Mouse (Mus musculus) midbrain, postnatal 0 days (tissue): Measurements from ENCODE around the gene Camk2b. TPM values are rescaled to one million over a fixed set of nuclear protein-coding genes. Genes with fewer than 3 reads are reported as not detected.

Experiments used
- ATAC-seq: fragments of 200-750 bp; cut with Nextera tagmentation; 2 replicates; pipeline ENCODE4 v1.8.0; 2017; ENCODE audit warnings: moderate number of reproducible peaks, mild to moderate bottlenecking, moderate TSS enrichment, moderate library complexity; ENCODE audit not compliant: low FRiP score
- DNase-seq: peaks from one replicate; pipeline ENCODE4 v3.0.0-alpha.2; 2015; ENCODE audit warnings: low spot score
- H3K27ac ChIP-seq: fragments of 300-500 bp; sonication (generic); 2 replicates; pipeline ENCODE4 v1.5.1; 2014; ENCODE audit warnings: low read depth, mild to moderate bottlenecking, low read length, mixed read lengths
- H3K27me3 ChIP-seq: fragments of 300-500 bp; sonication (generic); 2 replicates; pipeline ENCODE4 v1.6.1; 2014; ENCODE audit warnings: low read length, control low read depth, mixed read lengths; ENCODE audit not compliant: insufficient read depth
- H3K36me3 ChIP-seq: fragments of 300-500 bp; sonication (generic); 2 replicates; pipeline ENCODE4 v1.6.1; 2014; ENCODE audit warnings: low read length, control low read depth, mixed read lengths; ENCODE audit not compliant: insufficient read depth
- H3K4me1 ChIP-seq: fragments of 300-500 bp; sonication (generic); 2 replicates; pipeline ENCODE4 v1.6.1; 2014; ENCODE audit warnings: mild to moderate bottlenecking, control low read depth, antibody characterized with exemption, low read length, mixed read lengths; ENCODE audit not compliant: insufficient read depth
- H3K4me2 ChIP-seq: fragments of 300-500 bp; sonication (generic); 2 replicates; pipeline ENCODE4 v1.6.1; 2014; ENCODE audit warnings: low read depth, mild to moderate bottlenecking, low read length, mixed read lengths; ENCODE audit not compliant: poor library complexity, severe bottlenecking
- H3K4me3 ChIP-seq: fragments of 300-500 bp; sonication (generic); 2 replicates; pipeline ENCODE4 v1.5.1; 2014; ENCODE audit warnings: low read depth, mild to moderate bottlenecking, low read length, moderate library complexity
- H3K9ac ChIP-seq: fragments of 300-500 bp; sonication (generic); replicated peaks from 2 replicates; pipeline ENCODE4 v1.6.1; 2014; ENCODE audit warnings: mild to moderate bottlenecking, low read length, moderate library complexity, mixed read lengths; ENCODE audit not compliant: poor library complexity, severe bottlenecking
- H3K9me3 ChIP-seq: fragments of 300-500 bp; sonication (generic); 2 replicates; pipeline ENCODE4 v1.6.1; 2016; ENCODE audit warnings: low read length, control low read depth
- CTCF ChIP-seq: IDR thresholded peaks from 2 replicates; pipeline ENCODE4 v1.5.1; 2016; ENCODE audit warnings: antibody characterized with exemption, mild to moderate bottlenecking
- WGBS: fragments of 180-500 bp; shearing (Covaris S2); extraction: QIAGEN DNeasy Blood & Tissue Kit; methylation state at CpG from one replicate; pipeline ENCODE4 v1.1.7; 2014; 5-methylcytosine and 5-hydroxymethylcytosine counted together
- polyA plus RNA-seq: library from polyadenylated mRNA; unstranded; fragments of >200 nt; fragmentation: Nextera tagmentation; extraction: Ambion mirVana; gene quantifications from 2 replicates; pipeline ENCODE4 v1.2.1, GENCODE M21; 2015
- total RNA-seq: library from RNA; depleted of rRNA; stranded (reverse); fragments of >200 nt; gene quantifications from 2 replicates; pipeline ENCODE4 v1.2.3, GENCODE M21; 2014

Gene Camk2b
- total and polyA plus RNA-seq, 2 experiments from 2014 or later = 208 to 225 TPM

- Histone ChIP-seq H3K4me2 (no peak overlapping the region), H3K27me3 (no peaks in the 10 kb centered on the region), H3K4me3 (no peak overlapping the region), H3K9me3 (no peaks in the 10 kb centered on the region), H3K9ac (no peak overlapping the region), H3K4me1 (no peaks in the 10 kb centered on the region), H3K36me3 (peaks cover 13% of the 10 kb centered on the region), H3K27ac (peak overlapping the region; percentile 51; the same call in 1 of the 2 replicates)
- WGBS = 79% methylated on average over 6 of the region's 6 CpGs
- TF ChIP-seq CTCF = no peak
- DNase-seq (peak; percentile 92), ATAC-seq (peak; percentile 64; the same call in 1 of the 2 replicates)
These were observed 35.5 kb downstream of the Camk2b start for GRCm38 (mm10) chr11:6030650-6031049.

- Histone ChIP-seq H3K27ac (no peak overlapping the region), H3K4me3 (no peak overlapping the region), H3K27me3 (no peaks in the 10 kb centered on the region), H3K4me2 (no peak overlapping the region), H3K9me3 (no peaks in the 10 kb centered on the region), H3K9ac (no peak overlapping the region), H3K36me3 (peaks cover 13% of the 10 kb centered on the region), H3K4me1 (no peaks in the 10 kb centered on the region)
- WGBS = 80% methylated on average over 3 of the region's 3 CpGs
- DNase-seq (no peak), ATAC-seq (no peak)
- no peak for TF ChIP-seq CTCF
These were observed 36.4 kb downstream of the Camk2b start for GRCm38 (mm10) chr11:6029790-6030189.

- Histone ChIP-seq H3K36me3 (peaks cover 13% of the 10 kb centered on the region), H3K9me3 (no peaks in the 10 kb centered on the region), H3K27ac (no peak overlapping the region), H3K4me1 (no peaks in the 10 kb centered on the region), H3K27me3 (no peaks in the 10 kb centered on the region), H3K4me3 (no peak overlapping the region), H3K4me2 (no peak overlapping the region), H3K9ac (no peak overlapping the region)
- TF ChIP-seq CTCF = no peak
- DNase-seq (peak; percentile 43), ATAC-seq (no peak)
- WGBS = 68% methylated on average over 7 of the region's 7 CpGs
These were observed 37.3 kb downstream of the Camk2b start for GRCm38 (mm10) chr11:6028911-6029310.

GRCm38 (mm10) chr11:6026361-6026760 lies 39.8 kb downstream of the Camk2b start:
- ATAC-seq (no peak; the same call in 1 of the 2 replicates), DNase-seq (peak; percentile 76)
- H3K27ac ChIP-seq = no peak overlapping the region
- peak; percentile 72 for TF ChIP-seq CTCF
- H3K9me3 ChIP-seq = no peaks in the 10 kb centered on the region
- WGBS = 75% methylated on average over 1 of the region's 1 CpGs
- H3K36me3 ChIP-seq = peaks cover 13% of the 10 kb centered on the region
- no peak overlapping the region for H3K4me3 ChIP-seq
- no peak overlapping the region for H3K9ac ChIP-seq
- H3K4me1 ChIP-seq = no peaks in the 10 kb centered on the region
- no peaks in the 10 kb centered on the region for H3K27me3 ChIP-seq
- H3K4me2 ChIP-seq = no peak overlapping the region

GRCm38 (mm10) chr11:6024923-6025652 lies 41.1 kb downstream of the Camk2b start:
- peak; percentile 8 for DNase-seq
- WGBS = 77% methylated on average over 12 of the region's 12 CpGs
- H3K27me3 ChIP-seq = no peaks in the 10 kb centered on the region
- no peak overlapping the region for H3K27ac ChIP-seq
- TF ChIP-seq CTCF = no peak
- H3K4me1 ChIP-seq = no peaks in the 10 kb centered on the region
- H3K9me3 ChIP-seq = no peaks in the 10 kb centered on the region
- H3K4me2 ChIP-seq = no peak overlapping the region
- ATAC-seq = no peak
- H3K9ac ChIP-seq = no peak overlapping the region
- H3K36me3 ChIP-seq = peaks cover 13% of the 10 kb centered on the region
- no peak overlapping the region for H3K4me3 ChIP-seq
